ENCODE assay signal across 8 mouse cellular contexts in genomic region chr11:49900962-49901658, GRCm38 (mm10). TPM values are rescaled to one million over a fixed set of nuclear protein-coding genes. Genes with fewer than 3 reads are reported as not detected.
A peak's percentile ranks its signal among the peaks of the same experiment; 100 is the strongest.
DNase-seq lines count a peak whose midpoint lies in the region; ATAC-seq lines count a peak whose summit lies in the region.

No protein-coding gene starts in this region.

- H3K4me2 ChIP-seq in heart, embryonic 14.5 days (ENCODE audit: low read length), result peak overlapping the region; percentile 100
- H3K4me2 ChIP-seq in forebrain, embryonic 11.5 days (ENCODE audit: low read depth, low read length, severe bottlenecking), result peak overlapping the region; percentile 97

- DNase-seq in heart, adult 18-20 months, result no peak
- peak; percentile 59 for DNase-seq in forebrain, embryonic 11.5 days (ENCODE audit: low spot score)
- peak; percentile 19 for DNase-seq in kidney, postnatal 10 days
- peak; percentile 17 for DNase-seq in neural tube, embryonic 10.5 days (ENCODE audit: extremely low spot score, low spot score)
- no peak for DNase-seq in yolk sac, embryonic 10.5 days (ENCODE audit: low spot score)
- DNase-seq in frontal cortex, postnatal 25 days (ENCODE audit: low spot score in 2 of 2), result no peak
- DNase-seq in layer of hippocampus, adult 9-11 months, result no peak

- H3K27ac ChIP-seq in heart, embryonic 14.5 days (replicated peaks in 1 of 2; ENCODE audit: control insufficient read depth in 1 of 2, insufficient read depth in 1 of 2, low read depth in 2 of 2, low read length in 2 of 2), result no peak overlapping the region
- H3K27ac ChIP-seq in forebrain, embryonic 11.5 days (ENCODE audit: low read depth, low read length), result no peak overlapping the region

- H3K4me3 ChIP-seq in heart, embryonic 14.5 days (ENCODE audit: control insufficient read depth in 1 of 2, insufficient read depth in 1 of 2, low read depth in 1 of 2, low read length in 2 of 2), result peak overlapping the region; percentile 52 to 64
- H3K4me3 ChIP-seq in forebrain, embryonic 11.5 days (ENCODE audit: low read depth, low read length), result peak overlapping the region; percentile 71

- 27% methylated on average over 15 of the region's 15 CpGs for WGBS in heart, embryonic 14.5 days
- WGBS in forebrain, embryonic 11.5 days, result 32% methylated on average over 15 of the region's 15 CpGs

- H3K9me3 ChIP-seq in heart, embryonic 14.5 days (ENCODE audit: control insufficient read depth, low read length), result no peaks in the 10 kb centered on the region
- no peaks in the 10 kb centered on the region; the same call in 1 of the 2 replicates for H3K9me3 ChIP-seq in forebrain, embryonic 11.5 days (ENCODE audit: control insufficient read depth, low read length)

- H3K9ac ChIP-seq in heart, embryonic 14.5 days (ENCODE audit: low read length), result peak overlapping the region; percentile 70
- no peak overlapping the region for H3K9ac ChIP-seq in forebrain, embryonic 11.5 days (ENCODE audit: low read length)

- H3K27me3 ChIP-seq in heart, embryonic 14.5 days (ENCODE audit: control insufficient read depth, insufficient read depth, low read length), result peaks cover 49% of the 10 kb centered on the region
- H3K27me3 ChIP-seq in forebrain, embryonic 11.5 days (ENCODE audit: control insufficient read depth, insufficient read depth, low read length), result peaks cover 15% of the 10 kb centered on the region

- no peak for ATAC-seq in heart, embryonic 14.5 days (ENCODE audit: insufficient number of reproducible peaks, insufficient read depth, low FRiP score, low read depth)
- ATAC-seq in forebrain, embryonic 11.5 days (replicated peaks; ENCODE audit: low FRiP score), result 0 out of 2 replicates have a peak, but pooled peaks have one; percentile 13

- H3K4me1 ChIP-seq in heart, embryonic 14.5 days (ENCODE audit: control insufficient read depth in 2 of 2, insufficient read depth in 2 of 2, low read length in 2 of 2), result peaks cover 0 to 8% of the 10 kb centered on the region in 2 experiments; a peak in 3 of 4 replicates
- peaks cover 3% of the 10 kb centered on the region; the same call in 1 of the 2 replicates for H3K4me1 ChIP-seq in forebrain, embryonic 11.5 days (replicated peaks; ENCODE audit: control insufficient read depth, insufficient read depth, low read length)

- no peaks in the 10 kb centered on the region for H3K36me3 ChIP-seq in heart, embryonic 14.5 days (ENCODE audit: control insufficient read depth, insufficient read depth, low read length)
- H3K36me3 ChIP-seq in forebrain, embryonic 11.5 days (ENCODE audit: control insufficient read depth, insufficient read depth, low read length), result no peaks in the 10 kb centered on the region

RNA-seq across cellular contexts. Expression of gene Rasgef1c, which starts 0.5 kb away (rescaled TPM):
- 0.28 TPM in 1 of 2 replicates, not detected in the other for polyA plus RNA-seq in heart, embryonic 14.5 days (2014; fragmentation: Nextera tagmentation; extraction: Ambion mirVana)
- under 1 TPM; 0.40 to 0.54 TPM for total RNA-seq in heart, adult 18-20 months (2021)
- 1.2 and 1.6 TPM in 2 replicates for polyA plus RNA-seq in forebrain, embryonic 11.5 days (2014; fragmentation: Nextera tagmentation; extraction: Ambion mirVana)

RNA-seq across cellular contexts. Expression of gene Mapk9, which starts 54.6 kb away (rescaled TPM):
- polyA plus RNA-seq in heart, embryonic 14.5 days (2014; fragmentation: Nextera tagmentation; extraction: Ambion mirVana), result 39.1 and 39.2 TPM in 2 replicates
- 10 to 100 TPM; 42.4 to 45.5 TPM for total RNA-seq in heart, adult 18-20 months (2021)
- 41.4 and 42.9 TPM in 2 replicates for polyA plus RNA-seq in forebrain, embryonic 11.5 days (2014; fragmentation: Nextera tagmentation; extraction: Ambion mirVana)

Comparison
In these comparisons a context has a peak if more than half of its experiments do, and no peak if none do; other contexts are left out.
1. DNase-seq: peak in forebrain, embryonic 11.5 days (single experiment), kidney, postnatal 10 days (single experiment) and neural tube, embryonic 10.5 days (single experiment); none in heart, adult 18-20 months (0 of 2), yolk sac, embryonic 10.5 days (single experiment), frontal cortex, postnatal 25 days (0 of 2) and layer of hippocampus, adult 9-11 months (single experiment).